ENCODE assay signal across 19 mouse cellular contexts in genomic region chr10:82797119-82797491, GRCm38 (mm10). TPM values are rescaled to one million over a fixed set of nuclear protein-coding genes. Genes with fewer than 3 reads are reported as not detected.
DNase-seq lines count a peak whose midpoint lies in the region; ATAC-seq and TF ChIP-seq lines count a peak whose summit lies in the region.
"Had no signal": no experiment of that assay in that cellular context is flagged by ENCODE, and none has a peak within 500 bp of the region (broad histone marks: within the 10 kb centered on the region; RNA-seq: fewer than 3 reads in every experiment).

No protein-coding gene starts in this region.

- no peaks in the 10 kb centered on the region for H3K9me3 ChIP-seq in heart, embryonic 14.5 days (ENCODE audit: control insufficient read depth, low read length)
- no peaks in the 10 kb centered on the region for H3K9me3 ChIP-seq in limb, embryonic 14.5 days (ENCODE audit: control insufficient read depth, low read length)
- H3K9me3 ChIP-seq in hindbrain, embryonic 16.5 days (ENCODE audit: control insufficient read depth, low read length): no peaks in the 10 kb centered on the region
- H3K9me3 ChIP-seq: G1E; hindbrain, embryonic 13.5 days; midbrain, embryonic 15.5 days had no signal

- no peaks in the 10 kb centered on the region for H3K27me3 ChIP-seq in heart, embryonic 14.5 days (ENCODE audit: control insufficient read depth, insufficient read depth, low read length)
- no peaks in the 10 kb centered on the region for H3K27me3 ChIP-seq in limb, embryonic 14.5 days (ENCODE audit: control insufficient read depth, insufficient read depth, low read length)
- no peaks in the 10 kb centered on the region for H3K27me3 ChIP-seq in hindbrain, embryonic 16.5 days (replicated peaks; ENCODE audit: control insufficient read depth, insufficient read depth, low read length)
- H3K27me3 ChIP-seq: midbrain, embryonic 15.5 days had no signal

- no peak overlapping the region for H3K9ac ChIP-seq in heart, embryonic 14.5 days (ENCODE audit: low read length)
- H3K9ac ChIP-seq in limb, embryonic 14.5 days (ENCODE audit: low read depth, low read length, severe bottlenecking): no peak overlapping the region
- H3K9ac ChIP-seq in hindbrain, embryonic 16.5 days (ENCODE audit: low read depth, low read length): no peak overlapping the region
- H3K9ac ChIP-seq: hindbrain, embryonic 13.5 days; midbrain, embryonic 15.5 days had no signal

- no peak overlapping the region for H3K27ac ChIP-seq in heart, embryonic 14.5 days (replicated peaks in 1 of 2; ENCODE audit: control insufficient read depth in 1 of 2, insufficient read depth in 1 of 2, low read depth in 2 of 2, low read length in 2 of 2)
- H3K27ac ChIP-seq in limb, embryonic 14.5 days (replicated peaks; ENCODE audit: low read depth, low read length): peak overlapping the region; percentile 71; the same call in 1 of the 2 replicates
- no peak overlapping the region for H3K27ac ChIP-seq in hindbrain, embryonic 16.5 days (ENCODE audit: low read depth, low read length)
- H3K27ac ChIP-seq: hindbrain, embryonic 13.5 days; midbrain, embryonic 15.5 days had no signal

- WGBS in heart, embryonic 14.5 days: 80% methylated on average over 4 of the region's 4 CpGs
- 83% methylated on average over 4 of the region's 4 CpGs for WGBS in limb, embryonic 14.5 days
- WGBS in hindbrain, embryonic 16.5 days: 94% methylated on average over 4 of the region's 4 CpGs

- no peak overlapping the region for H3K4me3 ChIP-seq in heart, embryonic 14.5 days (ENCODE audit: control insufficient read depth in 1 of 2, insufficient read depth in 1 of 2, low read depth in 1 of 2, low read length in 2 of 2)
- no peak overlapping the region for H3K4me3 ChIP-seq in limb, embryonic 14.5 days (replicated peaks; ENCODE audit: low read length)
- no peak overlapping the region for H3K4me3 ChIP-seq in hindbrain, embryonic 16.5 days (ENCODE audit: low read length)
- H3K4me3 ChIP-seq: hindbrain, embryonic 13.5 days; midbrain, embryonic 15.5 days had no signal

- no peak for TF ChIP-seq POLR2A in limb, embryonic 14.5 days (IDR thresholded peaks at IDR 0.05; ENCODE audit: borderline replicate concordance, extremely low read depth, insufficient read depth, insufficient read length)

- H3K4me2 ChIP-seq in heart, embryonic 14.5 days (ENCODE audit: low read length): peak overlapping the region; percentile 5; the same call in 1 of the 2 replicates
- H3K4me2 ChIP-seq in limb, embryonic 14.5 days (replicated peaks; ENCODE audit: low read depth, low read length, severe bottlenecking): no peak overlapping the region
- no peak overlapping the region for H3K4me2 ChIP-seq in hindbrain, embryonic 16.5 days (ENCODE audit: low read length)
- H3K4me2 ChIP-seq: hindbrain, embryonic 13.5 days; midbrain, embryonic 15.5 days had no signal

- no peak for ATAC-seq in heart, embryonic 14.5 days (ENCODE audit: insufficient number of reproducible peaks, insufficient read depth, low FRiP score, low read depth)
- peak; percentile 16; the same call in 1 of the 2 replicates for ATAC-seq in common myeloid progenitor, adult 5-6 weeks (replicated peaks; ENCODE audit: low read depth, poor library complexity, severe bottlenecking)
- ATAC-seq in limb, embryonic 14.5 days (ENCODE audit: low FRiP score, low read depth): no peak
- no peak for ATAC-seq in hindbrain, embryonic 16.5 days
- ATAC-seq: midbrain, embryonic 15.5 days had no signal

- H3K4me1 ChIP-seq in heart, embryonic 14.5 days (ENCODE audit: control insufficient read depth in 2 of 2, insufficient read depth in 2 of 2, low read length in 2 of 2): peaks cover 16 to 17% of the 10 kb centered on the region in 2 experiments
- peaks cover 13% of the 10 kb centered on the region for H3K4me1 ChIP-seq in limb, embryonic 14.5 days (ENCODE audit: control insufficient read depth, insufficient read depth, low read length)
- peaks cover 7% of the 10 kb centered on the region; the same call in 1 of the 2 replicates for H3K4me1 ChIP-seq in hindbrain, embryonic 16.5 days (ENCODE audit: control insufficient read depth, insufficient read depth, low read depth, low read length)

- no peak for DNase-seq in heart, adult 8-10 months (ENCODE audit: low spot score)
- DNase-seq in CD4-positive helper T cell, adult 2 months (ENCODE audit: low read depth, low spot score): peak; percentile 45
- DNase-seq in limb, embryonic 14.5 days (ENCODE audit: low spot score): no peak
- no peak for DNase-seq in frontal cortex, adult 2 months (ENCODE audit: extremely low spot score in 1 of 2, low spot score in 1 of 2)
- DNase-seq in spleen, postnatal 10 days (ENCODE audit: low spot score in 2 of 2): no peak
- DNase-seq: adrenal gland, postnatal 10 days; cerebellum, adult 2 months; gastrocnemius, postnatal 36 days; kidney, adult 8-10 months; kidney, postnatal 4 days; layer of hippocampus, postnatal 36 days; lung, adult 18-20 months; lung, postnatal 36 days had no signal

- no peaks in the 10 kb centered on the region for H3K36me3 ChIP-seq in heart, embryonic 14.5 days (ENCODE audit: control insufficient read depth, insufficient read depth, low read length)
- H3K36me3 ChIP-seq in limb, embryonic 14.5 days (ENCODE audit: control insufficient read depth, insufficient read depth, low read length): no peaks in the 10 kb centered on the region
- no peaks in the 10 kb centered on the region for H3K36me3 ChIP-seq in hindbrain, embryonic 16.5 days (ENCODE audit: control insufficient read depth, insufficient read depth, low read length)
- H3K36me3 ChIP-seq: G1E; hindbrain, embryonic 13.5 days; midbrain, embryonic 15.5 days had no signal

RNA-seq across cellular contexts. Expression of gene Nfyb, which starts 33.2 kb away (rescaled TPM):
- 25.5 and 28.2 TPM in 2 replicates for polyA plus RNA-seq in heart, embryonic 14.5 days (2014; fragmentation: Nextera tagmentation; extraction: Ambion mirVana)
- 10 to 100 TPM; 13.0 to 16.0 (median 14.5) TPM for total RNA-seq in heart, adult 8-10 months (2022)
- 87.5 and 91.5 TPM in 2 replicates for total RNA-seq in common myeloid progenitor, adult 5-6 weeks (2017)
- polyA plus RNA-seq in limb, embryonic 14.5 days (2012; rRNA removed): 41.3 and 41.5 TPM in 2 replicates
- 41.0 and 54.2 TPM in 2 replicates for polyA plus RNA-seq in limb, embryonic 14.5 days (2014; fragmentation: Nextera tagmentation; extraction: Ambion mirVana)
- polyA plus RNA-seq in frontal cortex, adult 2 months (2012; rRNA removed): 49.0 and 61.6 TPM in 2 replicates
- polyA plus RNA-seq in hindbrain, embryonic 16.5 days (2015; fragmentation: Nextera tagmentation; extraction: Ambion mirVana): 37.3 and 38.5 TPM in 2 replicates

RNA-seq across cellular contexts. Expression of gene Txnrd1, which starts 36.6 kb away (rescaled TPM):
- 71.3 and 74.3 TPM in 2 replicates for polyA plus RNA-seq in heart, embryonic 14.5 days (2014; fragmentation: Nextera tagmentation; extraction: Ambion mirVana)
- 10 to 100 TPM; 57.3 to 65.7 (median 59.4) TPM for total RNA-seq in heart, adult 8-10 months (2022)
- total RNA-seq in common myeloid progenitor, adult 5-6 weeks (2017): 114 and 119 TPM in 2 replicates
- polyA plus RNA-seq in limb, embryonic 14.5 days (2012; rRNA removed): 67.7 and 71.4 TPM in 2 replicates
- 87.9 and 97.7 TPM in 2 replicates for polyA plus RNA-seq in limb, embryonic 14.5 days (2014; fragmentation: Nextera tagmentation; extraction: Ambion mirVana)
- 47.5 and 51.4 TPM in 2 replicates for polyA plus RNA-seq in frontal cortex, adult 2 months (2012; rRNA removed)
- polyA plus RNA-seq in hindbrain, embryonic 16.5 days (2015; fragmentation: Nextera tagmentation; extraction: Ambion mirVana): 87.1 and 104 TPM in 2 replicates
